Mouse (Mus musculus) midbrain, postnatal 0 days (tissue): ENCODE results near the gene Sugct. TPM values are rescaled to one million over a fixed set of nuclear protein-coding genes. Genes with fewer than 3 reads are reported as not detected.

Experiments
- ATAC-seq: fragments of 200-750 bp; cut with Nextera tagmentation; 2 replicates; pipeline ENCODE4 v1.8.0; 2017; ENCODE audit warnings: moderate number of reproducible peaks, mild to moderate bottlenecking, moderate TSS enrichment, moderate library complexity; ENCODE audit not compliant: low FRiP score
- DNase-seq: peaks from one replicate; pipeline ENCODE4 v3.0.0-alpha.2; 2015; ENCODE audit warnings: low spot score
- H3K27ac ChIP-seq: fragments of 300-500 bp; sonication (generic); 2 replicates; pipeline ENCODE4 v1.5.1; 2014; ENCODE audit warnings: low read depth, mild to moderate bottlenecking, low read length, mixed read lengths
- H3K27me3 ChIP-seq: fragments of 300-500 bp; sonication (generic); 2 replicates; pipeline ENCODE4 v1.6.1; 2014; ENCODE audit warnings: low read length, control low read depth, mixed read lengths; ENCODE audit not compliant: insufficient read depth
- H3K36me3 ChIP-seq: fragments of 300-500 bp; sonication (generic); 2 replicates; pipeline ENCODE4 v1.6.1; 2014; ENCODE audit warnings: low read length, control low read depth, mixed read lengths; ENCODE audit not compliant: insufficient read depth
- H3K4me1 ChIP-seq: fragments of 300-500 bp; sonication (generic); 2 replicates; pipeline ENCODE4 v1.6.1; 2014; ENCODE audit warnings: mild to moderate bottlenecking, control low read depth, antibody characterized with exemption, low read length, mixed read lengths; ENCODE audit not compliant: insufficient read depth
- H3K4me2 ChIP-seq: fragments of 300-500 bp; sonication (generic); 2 replicates; pipeline ENCODE4 v1.6.1; 2014; ENCODE audit warnings: low read depth, mild to moderate bottlenecking, low read length, mixed read lengths; ENCODE audit not compliant: poor library complexity, severe bottlenecking
- H3K4me3 ChIP-seq: fragments of 300-500 bp; sonication (generic); 2 replicates; pipeline ENCODE4 v1.5.1; 2014; ENCODE audit warnings: low read depth, mild to moderate bottlenecking, low read length, moderate library complexity
- H3K9ac ChIP-seq: fragments of 300-500 bp; sonication (generic); replicated peaks from 2 replicates; pipeline ENCODE4 v1.6.1; 2014; ENCODE audit warnings: mild to moderate bottlenecking, low read length, moderate library complexity, mixed read lengths; ENCODE audit not compliant: poor library complexity, severe bottlenecking
- H3K9me3 ChIP-seq: fragments of 300-500 bp; sonication (generic); 2 replicates; pipeline ENCODE4 v1.6.1; 2016; ENCODE audit warnings: low read length, control low read depth
- CTCF ChIP-seq: IDR thresholded peaks from 2 replicates; pipeline ENCODE4 v1.5.1; 2016; ENCODE audit warnings: antibody characterized with exemption, mild to moderate bottlenecking
- WGBS: fragments of 180-500 bp; shearing (Covaris S2); extraction: QIAGEN DNeasy Blood & Tissue Kit; methylation state at CpG from one replicate; pipeline ENCODE4 v1.1.7; 2014; 5-methylcytosine and 5-hydroxymethylcytosine counted together
- polyA plus RNA-seq: library from polyadenylated mRNA; unstranded; fragments of >200 nt; fragmentation: Nextera tagmentation; extraction: Ambion mirVana; gene quantifications from 2 replicates; pipeline ENCODE4 v1.2.1, GENCODE M21; 2015
- total RNA-seq: library from RNA; depleted of rRNA; stranded (reverse); fragments of >200 nt; gene quantifications from 2 replicates; pipeline ENCODE4 v1.2.3, GENCODE M21; 2014

The Sugct gene
- total and polyA plus RNA-seq, 2 experiments from 2014 or later = 1.5 to 2.9 TPM

DNA sequence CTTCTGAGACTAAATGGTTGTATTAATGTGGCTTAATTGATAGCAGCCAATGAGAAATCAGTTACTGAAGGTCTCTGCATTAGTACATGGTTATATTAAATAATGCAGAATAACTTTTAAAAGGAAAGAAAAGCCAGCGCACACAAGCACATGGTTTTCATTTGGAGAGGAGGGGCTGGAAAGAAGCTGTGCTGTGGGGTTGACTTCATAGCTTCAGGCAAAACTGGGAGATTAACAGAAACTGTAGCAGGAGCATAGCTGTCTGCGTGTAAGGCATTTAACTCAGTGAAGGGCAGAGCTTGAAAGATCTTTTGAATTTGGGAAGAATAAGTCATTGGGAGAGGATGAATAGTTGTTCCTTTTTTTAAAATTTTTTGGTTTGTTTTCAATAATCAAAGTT, 668.4 kb downstream of the Sugct start:
- no peaks in the 10 kb centered on the region for H3K27me3 ChIP-seq
- no peak overlapping the region for H3K27ac ChIP-seq
- DNase-seq (no peak), ATAC-seq (no peak)
- no peak overlapping the region for H3K4me2 ChIP-seq
- no peaks in the 10 kb centered on the region for H3K4me1 ChIP-seq
- WGBS = 66% methylated on average over 2 of the region's 2 CpGs
- no peak overlapping the region for H3K9ac ChIP-seq
- H3K4me3 ChIP-seq = no peak overlapping the region
- H3K36me3 ChIP-seq = no peaks in the 10 kb centered on the region
- no peak for TF ChIP-seq CTCF
- H3K9me3 ChIP-seq = no peaks in the 10 kb centered on the region

DNA sequence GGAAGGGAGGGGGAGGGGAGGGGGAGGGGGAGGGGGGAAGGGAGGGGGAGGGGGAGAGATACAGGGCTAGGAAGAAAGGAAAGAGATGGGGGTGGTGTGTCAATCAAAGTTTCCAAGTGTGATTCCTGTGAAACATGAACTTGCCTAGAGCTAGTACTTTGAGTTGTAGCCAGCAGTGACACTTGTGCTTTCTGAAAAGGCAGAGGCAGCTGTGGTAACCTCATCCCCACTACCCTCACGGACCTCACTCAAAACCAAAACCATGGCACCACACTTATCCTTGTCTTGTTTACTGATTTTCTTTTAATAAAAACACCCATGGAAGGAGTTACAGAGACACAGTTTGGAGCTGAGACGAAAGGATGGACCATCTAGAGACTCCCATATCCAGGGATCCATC, 698.9 kb downstream of the Sugct start:
- H3K9ac ChIP-seq = no peak overlapping the region
- no peak overlapping the region for H3K4me2 ChIP-seq
- 91% methylated on average over 2 of the region's 2 CpGs for WGBS
- H3K4me3 ChIP-seq = no peak overlapping the region
- no peaks in the 10 kb centered on the region for H3K36me3 ChIP-seq
- DNase-seq (no peak), ATAC-seq (no peak)
- TF ChIP-seq CTCF = no peak
- no peaks in the 10 kb centered on the region for H3K9me3 ChIP-seq
- H3K27me3 ChIP-seq = no peaks in the 10 kb centered on the region
- no peak overlapping the region for H3K27ac ChIP-seq
- H3K4me1 ChIP-seq = no peaks in the 10 kb centered on the region

DNA sequence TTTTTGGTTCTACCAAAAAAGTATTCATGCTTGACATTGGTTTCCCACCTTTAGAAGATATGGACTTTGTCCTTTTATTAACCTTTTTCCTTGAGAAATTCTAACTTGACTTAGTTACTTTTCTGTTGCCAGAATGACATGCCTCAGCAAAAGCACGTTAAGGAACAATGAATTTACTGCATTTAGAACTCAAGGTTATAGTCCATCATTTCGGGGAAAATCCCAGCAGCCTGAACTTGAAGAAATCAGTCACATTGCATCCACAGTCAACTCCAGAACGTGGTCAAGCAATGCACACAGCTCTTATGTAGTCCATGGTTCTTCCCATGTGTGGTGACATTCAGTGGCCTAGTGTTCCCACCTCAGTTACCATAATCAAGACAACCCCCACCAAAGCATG, 700.0 kb downstream of the Sugct start:
- Histone ChIP-seq H3K4me2 (no peak overlapping the region), H3K27ac (no peak overlapping the region), H3K4me3 (no peak overlapping the region), H3K9ac (no peak overlapping the region), H3K4me1 (no peaks in the 10 kb centered on the region), H3K9me3 (no peaks in the 10 kb centered on the region), H3K36me3 (no peaks in the 10 kb centered on the region), H3K27me3 (no peaks in the 10 kb centered on the region)
- DNase-seq (no peak), ATAC-seq (no peak)
- 73% methylated on average over 3 of the region's 3 CpGs for WGBS
- TF ChIP-seq CTCF = no peak

DNA sequence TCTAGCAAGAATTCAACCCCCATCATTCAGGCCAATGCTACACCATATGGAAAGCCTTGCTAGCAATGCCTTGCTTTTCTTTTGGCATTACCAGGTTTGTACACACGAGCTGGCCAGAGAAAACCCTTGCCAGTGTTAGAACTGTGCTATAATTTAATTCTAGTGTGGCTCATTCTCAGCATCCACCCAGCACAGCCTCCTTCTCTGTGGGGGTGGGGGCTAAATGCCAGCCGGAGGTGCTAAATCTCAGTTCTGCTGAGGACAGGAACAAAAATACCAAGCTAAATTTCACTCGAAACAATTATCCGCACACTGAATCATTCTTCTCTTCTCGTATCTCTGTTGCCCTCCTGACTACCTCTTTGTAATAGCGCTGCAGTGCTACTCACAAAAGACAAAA, 717.6 kb downstream of the Sugct start:
- ATAC-seq = no peak
- Histone ChIP-seq H3K27ac (no peak overlapping the region), H3K4me2 (no peak overlapping the region), H3K4me1 (no peaks in the 10 kb centered on the region), H3K4me3 (no peak overlapping the region), H3K27me3 (no peaks in the 10 kb centered on the region), H3K36me3 (no peaks in the 10 kb centered on the region), H3K9ac (no peak overlapping the region), H3K9me3 (no peaks in the 10 kb centered on the region)
- WGBS = 80% methylated on average over 6 of the region's 6 CpGs
- no peak for TF ChIP-seq CTCF
- no peak for DNase-seq

DNA sequence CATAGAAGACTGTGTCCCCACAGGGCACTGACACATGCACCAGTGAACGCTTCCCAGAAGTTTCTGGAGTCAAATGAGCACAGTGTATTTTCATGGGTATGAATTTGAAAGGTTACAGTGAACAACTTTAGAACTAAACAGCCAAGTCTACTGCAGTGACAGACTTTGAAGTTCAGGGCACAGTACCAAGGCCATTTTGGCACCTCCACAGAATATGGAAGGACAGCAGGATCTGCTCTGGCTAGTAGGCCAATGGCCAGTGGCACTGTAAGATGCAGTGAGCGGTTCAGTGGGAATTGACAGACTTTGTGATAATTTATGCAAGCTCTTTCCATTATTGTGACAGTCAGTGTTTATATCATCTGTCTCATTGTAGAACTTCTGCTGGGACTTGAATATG, 724.1 kb downstream of the Sugct start:
- no peaks in the 10 kb centered on the region for H3K27me3 ChIP-seq
- H3K9ac ChIP-seq = no peak overlapping the region
- ATAC-seq (no peak), DNase-seq (peak; percentile 33)
- no peaks in the 10 kb centered on the region for H3K9me3 ChIP-seq
- no peak overlapping the region for H3K27ac ChIP-seq
- no peak overlapping the region for H3K4me2 ChIP-seq
- H3K4me3 ChIP-seq = no peak overlapping the region
- WGBS = 85% methylated on average over 2 of the region's 2 CpGs
- H3K4me1 ChIP-seq = no peaks in the 10 kb centered on the region
- TF ChIP-seq CTCF = no peak
- no peaks in the 10 kb centered on the region for H3K36me3 ChIP-seq

DNA sequence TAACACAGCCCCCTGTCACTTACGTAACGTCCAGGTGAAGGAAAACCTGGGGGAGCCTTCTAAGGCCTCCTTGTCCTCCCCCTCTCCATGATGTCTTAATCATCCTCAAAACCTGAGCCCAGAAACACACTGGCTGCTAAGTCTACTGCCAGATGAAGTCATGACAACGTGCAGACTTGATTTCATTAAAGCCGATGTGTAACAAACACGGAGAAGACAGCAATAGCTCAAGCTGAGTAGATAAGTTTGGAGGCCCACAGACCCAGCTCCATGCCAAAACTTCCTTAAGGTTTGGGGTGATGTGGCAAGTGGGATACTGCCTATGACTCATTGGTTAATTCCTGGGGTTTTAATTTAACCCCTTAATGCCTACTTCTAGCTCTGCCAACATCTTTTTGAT, 726.4 kb downstream of the Sugct start:
- H3K4me2 ChIP-seq = no peak overlapping the region
- 82% methylated on average over 5 of the region's 5 CpGs for WGBS
- no peak overlapping the region for H3K4me3 ChIP-seq
- no peaks in the 10 kb centered on the region for H3K4me1 ChIP-seq
- no peak overlapping the region for H3K27ac ChIP-seq
- TF ChIP-seq CTCF = no peak
- no peaks in the 10 kb centered on the region for H3K36me3 ChIP-seq
- no peaks in the 10 kb centered on the region for H3K27me3 ChIP-seq
- ATAC-seq = no peak
- DNase-seq = no peak
- no peaks in the 10 kb centered on the region for H3K9me3 ChIP-seq
- H3K9ac ChIP-seq = no peak overlapping the region
